Mouse (Mus musculus) spleen, adult 2 months (tissue): ENCODE measurements at regions not wholly inside any gene's neighbourhood (a gene's known extent, or its start where the extent isn't known, plus 50 kb on each side); places are given as distances from the start of the nearest gene placed in this dataset.

Experiments used
- DNase-seq, 2 experiments: peaks; one replicate each; pipeline versions ENCODE4 v3.0.0 to v3.0.0-alpha.2; 2012 to 2021; ENCODE audit warnings: low spot score in 2 of 2, low read depth in 1 of 2
- H3K27ac ChIP-seq: fragments of 200-500 bp; 2 replicates; pipeline ENCODE4 v1.5.1; 2012; ENCODE audit warnings: low read length, inconsistent platforms; ENCODE audit not compliant: insufficient read depth
- H3K27me3 ChIP-seq: fragments of 200-500 bp; 2 replicates; pipeline ENCODE4 v1.6.1; 2012; ENCODE audit warnings: mild to moderate bottlenecking, moderate library complexity, low read length, inconsistent platforms; ENCODE audit not compliant: control insufficient read depth, insufficient read depth
- H3K36me3 ChIP-seq: fragments of 200-500 bp; 2 replicates; pipeline ENCODE4 v1.6.1; 2012; ENCODE audit warnings: mild to moderate bottlenecking, low read length, inconsistent platforms; ENCODE audit not compliant: control insufficient read depth, insufficient read depth
- H3K4me1 ChIP-seq: fragments of 200-500 bp; 2 replicates; pipeline ENCODE4 v1.6.1; 2011; ENCODE audit warnings: inconsistent platforms; ENCODE audit not compliant: control insufficient read depth, insufficient read depth, insufficient read length
- H3K4me3 ChIP-seq: fragments of 200-500 bp; 2 replicates; pipeline ENCODE4 v1.5.1; 2011; ENCODE audit warnings: mild to moderate bottlenecking, inconsistent platforms; ENCODE audit not compliant: insufficient read depth, insufficient read length; ENCODE audit errors: extremely low read depth
- CTCF ChIP-seq: fragments of 200-500 bp; IDR thresholded peaks from 2 replicates; pipeline ENCODE4 v1.5.1; 2011; ENCODE audit warnings: mild to moderate bottlenecking, inconsistent platforms; ENCODE audit not compliant: insufficient read depth, insufficient read length, insufficient replicate concordance; ENCODE audit errors: extremely low read depth
- POLR2A ChIP-seq: fragments of 200-500 bp; IDR thresholded peaks from 2 replicates; pipeline ENCODE4 v1.6.1; 2011; ENCODE audit warnings: low read depth, low read length, inconsistent platforms
- WGBS: fragments of 180-500 bp; shearing (Covaris S2); methylation state at CpG from one replicate; pipeline ENCODE4 v1.1.7; 2018; 5-methylcytosine and 5-hydroxymethylcytosine counted together

DNA sequence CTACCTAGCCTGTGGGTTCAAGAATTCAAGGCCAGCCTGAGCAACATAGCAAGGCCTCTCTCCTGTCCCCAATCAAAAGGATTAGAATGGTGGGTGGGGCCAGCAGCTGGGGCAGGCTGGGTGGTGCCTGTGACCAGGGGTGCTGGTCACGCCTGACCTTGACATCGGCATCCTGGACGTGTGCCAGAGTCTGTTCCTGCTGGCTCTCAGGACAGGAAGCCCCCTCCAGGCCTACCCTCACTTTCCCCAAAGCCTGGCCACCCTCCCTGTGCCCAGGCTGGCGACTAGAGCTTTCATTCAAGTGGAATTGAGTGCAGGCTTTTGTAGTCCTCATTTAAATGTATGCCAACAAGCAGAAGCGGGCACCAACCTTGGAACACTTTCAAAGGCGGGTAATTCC is 73.7 kb upstream of the Nkd1 start:
- no peak overlapping the region for H3K4me3 ChIP-seq
- peaks cover 6% of the 10 kb centered on the region; the same call in 1 of the 2 replicates for H3K27me3 ChIP-seq
- DNase-seq: no peak
- H3K27ac ChIP-seq: no peak overlapping the region
- no peak for TF ChIP-seq POLR2A
- no peak for TF ChIP-seq CTCF
- 76% methylated on average over 6 of the region's 6 CpGs for WGBS
- peaks cover 2% of the 10 kb centered on the region; the same call in 1 of the 2 replicates for H3K4me1 ChIP-seq
- no peaks in the 10 kb centered on the region for H3K36me3 ChIP-seq

DNA sequence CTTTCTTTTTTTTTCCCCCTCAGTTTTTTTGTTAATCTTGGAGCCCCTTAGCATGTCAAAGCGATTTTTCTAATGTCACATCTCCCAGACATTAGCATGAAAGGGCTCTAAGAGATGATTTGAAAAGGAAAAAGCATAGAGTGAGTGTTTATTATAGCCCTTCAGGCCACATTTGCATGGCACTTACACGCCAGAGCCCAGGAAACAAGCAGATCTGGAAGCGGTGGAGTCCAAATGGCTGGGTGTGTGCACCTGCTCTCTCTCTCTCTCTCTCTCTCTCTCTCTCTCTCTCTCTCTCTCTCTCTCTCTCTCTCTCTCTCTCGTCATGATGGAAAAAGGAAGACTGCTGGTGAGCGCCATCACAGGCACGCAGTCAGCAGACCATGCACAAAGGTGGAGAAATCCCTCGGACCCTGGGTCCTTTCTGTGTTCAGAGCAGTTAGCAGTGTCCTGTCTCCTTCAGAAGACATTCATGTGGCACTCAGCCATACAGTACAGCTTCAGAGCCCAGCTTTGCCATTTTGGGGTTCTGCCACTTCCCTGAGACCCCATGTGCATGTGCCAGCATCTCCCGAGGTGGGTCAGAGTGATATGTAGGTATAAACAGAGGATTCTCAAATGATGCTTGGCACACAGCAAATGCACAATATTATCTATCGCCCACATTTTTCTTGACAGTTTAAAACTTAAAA is 73.2 kb upstream of the Nkd1 start:
- Histone ChIP-seq H3K36me3 (no peaks in the 10 kb centered on the region), H3K4me1 (peaks cover 2% of the 10 kb centered on the region; the same call in 1 of the 2 replicates), H3K4me3 (no peak overlapping the region), H3K27me3 (peaks cover 8% of the 10 kb centered on the region; the same call in 1 of the 2 replicates), H3K27ac (no peak overlapping the region)
- no peak for DNase-seq
- 83% methylated on average over 9 of the region's 9 CpGs for WGBS
- TF ChIP-seq POLR2A (no peak), CTCF (no peak)

DNA sequence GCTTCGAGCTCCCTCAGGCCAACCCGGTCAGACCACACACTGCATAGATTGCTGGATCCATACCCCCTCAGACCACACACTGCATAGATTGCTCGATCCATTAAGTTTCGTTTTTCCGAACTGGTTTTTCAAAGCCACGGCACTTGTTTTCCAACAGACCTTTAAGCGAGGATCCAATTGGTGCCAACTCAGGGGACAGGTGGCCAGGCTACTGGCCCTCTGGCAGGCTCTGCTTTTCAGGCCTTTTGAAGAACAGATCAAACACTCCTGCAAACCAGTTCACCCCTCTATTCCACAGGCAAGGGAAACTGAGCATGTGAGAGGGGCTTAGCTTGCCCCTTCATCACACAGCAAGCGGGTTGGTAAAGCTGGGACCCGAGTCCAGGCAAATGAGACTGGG is 72.2 kb upstream of the Nkd1 start:
- Histone ChIP-seq H3K27me3 (peaks cover 11% of the 10 kb centered on the region), H3K27ac (no peak overlapping the region), H3K4me3 (no peak overlapping the region), H3K4me1 (peaks cover 5% of the 10 kb centered on the region), H3K36me3 (no peaks in the 10 kb centered on the region)
- WGBS: 92% methylated on average over 9 of the region's 9 CpGs
- TF ChIP-seq POLR2A: no peak
- TF ChIP-seq CTCF: no peak
- DNase-seq: no peak

- no peak for TF ChIP-seq POLR2A
- TF ChIP-seq CTCF: no peak
- no peak overlapping the region for H3K4me3 ChIP-seq
- H3K36me3 ChIP-seq: no peaks in the 10 kb centered on the region
- H3K4me1 ChIP-seq: peaks cover 8% of the 10 kb centered on the region
- H3K27ac ChIP-seq: no peak overlapping the region
- no peak for DNase-seq
- 66% methylated on average over 5 of the region's 5 CpGs for WGBS
- H3K27me3 ChIP-seq: peaks cover 16% of the 10 kb centered on the region
Measured at GRCm38 (mm10) chr8:88449534-88449933, 71.6 kb upstream of the Nkd1 start.

GRCm38 (mm10) chr8:88450864-88451657 is 70.1 kb upstream of the Nkd1 start:
- Histone ChIP-seq H3K27ac (no peak overlapping the region), H3K36me3 (no peaks in the 10 kb centered on the region), H3K4me1 (peaks cover 8% of the 10 kb centered on the region), H3K27me3 (peaks cover 16% of the 10 kb centered on the region), H3K4me3 (no peak overlapping the region)
- DNase-seq: peak in 1 of 2 experiments; percentile 17
- 7% methylated on average over 26 of the region's 26 CpGs for WGBS
- no peak for TF ChIP-seq POLR2A
- TF ChIP-seq CTCF: no peak

DNA sequence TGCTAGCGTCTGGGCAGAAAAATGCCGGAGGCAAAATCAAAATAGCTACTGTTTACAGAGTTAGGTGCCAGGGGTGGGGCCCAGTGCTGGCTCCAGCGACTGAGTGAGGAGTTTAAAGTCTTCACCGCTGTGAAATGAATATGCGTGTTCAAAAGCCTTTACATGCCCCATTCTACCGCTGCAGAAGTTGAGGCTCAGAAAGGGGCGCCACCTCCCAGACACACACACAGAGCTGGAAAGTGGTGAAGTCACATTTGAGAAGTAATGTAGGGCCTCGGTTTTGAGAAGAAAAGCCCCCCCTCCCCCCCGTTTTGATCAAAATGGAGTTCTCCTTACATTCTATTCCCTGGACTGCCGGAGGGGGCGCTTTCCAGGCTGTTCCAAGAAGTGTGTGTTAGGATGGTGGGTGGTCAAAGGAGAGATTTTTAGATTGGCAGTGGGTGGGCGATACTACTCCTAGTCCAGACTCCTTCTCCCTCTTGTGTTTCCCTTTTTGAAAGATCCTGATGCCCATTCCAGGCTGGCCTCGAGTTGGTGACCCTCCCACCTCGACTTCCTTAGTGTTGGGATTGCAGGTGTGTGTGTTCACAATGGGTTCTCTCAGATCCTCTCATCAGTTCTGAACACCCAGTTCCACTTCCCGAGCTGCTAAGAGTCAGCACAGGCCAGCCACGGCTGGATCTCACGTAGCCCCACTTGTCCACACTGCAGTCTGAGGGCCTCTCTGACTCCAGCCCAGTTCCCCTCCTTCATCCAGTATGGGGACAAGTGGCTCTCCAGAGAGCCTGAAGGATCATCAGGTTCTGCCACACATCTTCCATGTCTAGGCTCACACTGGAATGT is 69.3 kb upstream of the Nkd1 start:
- Histone ChIP-seq H3K27me3 (peaks cover 18% of the 10 kb centered on the region), H3K36me3 (no peaks in the 10 kb centered on the region), H3K4me1 (peaks cover 8% of the 10 kb centered on the region), H3K27ac (no peak overlapping the region), H3K4me3 (no peak overlapping the region)
- no peak for DNase-seq
- TF ChIP-seq CTCF (no peak), POLR2A (no peak)
- 35% methylated on average over 17 of the region's 17 CpGs for WGBS
